26 mouse cellular contexts compared by ENCODE assay signal in genomic region chr1:60642761-60643160, GRCm38 (mm10).
DNase-seq lines count a peak whose midpoint lies in the region; ATAC-seq and TF ChIP-seq lines count a peak whose summit lies in the region.
"Had no signal": no experiment of that assay in that cellular context is flagged by ENCODE, and none has a peak within 500 bp of the region (broad histone marks: within the 10 kb centered on the region; RNA-seq: fewer than 3 reads in every experiment).

No protein-coding gene starts in this region.

- WGBS in heart, adult 2 months: 18% methylated on average over 3 of the region's 3 CpGs
- 32% methylated on average over 3 of the region's 3 CpGs for WGBS in liver, embryonic 15.5 days (ENCODE audit: insufficient replicate concordance)
- WGBS in liver, embryonic 11.5 days: 42% methylated on average over 3 of the region's 3 CpGs

- H3K9me3 ChIP-seq in liver, embryonic 15.5 days (replicated peaks): no peaks in the 10 kb centered on the region
- H3K9me3 ChIP-seq in liver, embryonic 11.5 days (ENCODE audit: control insufficient read depth, low read length): no peaks in the 10 kb centered on the region
- H3K9me3 ChIP-seq: embryonic facial prominence, embryonic 12.5 days; embryonic facial prominence, embryonic 15.5 days; G1E; heart, embryonic 15.5 days; hindbrain, embryonic 12.5 days; hindbrain, embryonic 15.5 days; intestine, embryonic 15.5 days had no signal

- peaks cover 10% of the 10 kb centered on the region for H3K36me3 ChIP-seq in heart, adult 2 months (ENCODE audit: control insufficient read depth, insufficient read depth, low read length)
- H3K36me3 ChIP-seq in liver, embryonic 15.5 days (replicated peaks): no peaks in the 10 kb centered on the region
- H3K36me3 ChIP-seq in liver, embryonic 11.5 days (ENCODE audit: control insufficient read depth, insufficient read depth, low read length): no peaks in the 10 kb centered on the region
- H3K36me3 ChIP-seq: embryonic facial prominence, embryonic 12.5 days; embryonic facial prominence, embryonic 15.5 days; G1E; heart, embryonic 15.5 days; hindbrain, embryonic 12.5 days; hindbrain, embryonic 15.5 days; intestine, embryonic 15.5 days had no signal

- peak overlapping the region; percentile 32 for H3K27ac ChIP-seq in heart, adult 2 months
- H3K27ac ChIP-seq in liver, embryonic 15.5 days (replicated peaks): 0 out of 2 replicates have a peak overlapping the region, but pooled peaks have one; percentile 9
- H3K27ac ChIP-seq in liver, embryonic 11.5 days (ENCODE audit: low read depth, low read length): no peak overlapping the region
- H3K27ac ChIP-seq: embryonic facial prominence, embryonic 12.5 days; embryonic facial prominence, embryonic 15.5 days; heart, embryonic 15.5 days; hindbrain, embryonic 12.5 days; hindbrain, embryonic 15.5 days; intestine, embryonic 15.5 days had no signal

- no peaks in the 10 kb centered on the region for H3K79me2 ChIP-seq in heart, adult 2 months (replicated peaks; ENCODE audit: control insufficient read depth, insufficient read depth, low read length)

- H3K4me1 ChIP-seq in heart, adult 2 months (ENCODE audit: control insufficient read depth, insufficient read depth, low read length): peaks cover 9% of the 10 kb centered on the region
- H3K4me1 ChIP-seq in liver, embryonic 15.5 days (replicated peaks): 0 out of 2 replicates have a peak, but pooled peaks cover 2% of the 10 kb centered on the region
- no peaks in the 10 kb centered on the region for H3K4me1 ChIP-seq in liver, embryonic 11.5 days (replicated peaks; ENCODE audit: control insufficient read depth, insufficient read depth, low read length)
- H3K4me1 ChIP-seq: embryonic facial prominence, embryonic 12.5 days; embryonic facial prominence, embryonic 15.5 days; hindbrain, embryonic 12.5 days; intestine, embryonic 15.5 days had no signal

- TF ChIP-seq EP300 in heart, adult 2 months (IDR thresholded peaks at IDR 0.05; ENCODE audit: insufficient read depth, low read depth, low read length): no peak

- no peak for TF ChIP-seq POLR2A in heart, adult 2 months (IDR thresholded peaks at IDR 0.05; ENCODE audit: insufficient read depth, low read depth, low read length)

- no peak overlapping the region for H3K4me2 ChIP-seq in liver, embryonic 15.5 days
- no peak overlapping the region for H3K4me2 ChIP-seq in liver, embryonic 11.5 days
- H3K4me2 ChIP-seq: embryonic facial prominence, embryonic 12.5 days; embryonic facial prominence, embryonic 15.5 days; heart, embryonic 11.5 days; heart, embryonic 15.5 days; hindbrain, embryonic 12.5 days; hindbrain, embryonic 15.5 days; intestine, embryonic 15.5 days had no signal

- TF ChIP-seq CTCF in heart, adult 2 months (IDR thresholded peaks at IDR 0.05): no peak

- no peak for ATAC-seq in liver, embryonic 15.5 days (ENCODE audit: insufficient read depth)
- ATAC-seq in liver, embryonic 11.5 days (replicated peaks; ENCODE audit: low FRiP score): no peak
- ATAC-seq: forebrain, embryonic 14.5 days; forebrain, postnatal 0 days; intestine, embryonic 15.5 days; Patski had no signal

- H3K27me3 ChIP-seq in heart, adult 2 months (ENCODE audit: control insufficient read depth, insufficient read depth, low read length): no peaks in the 10 kb centered on the region
- H3K27me3 ChIP-seq in liver, embryonic 15.5 days: no peaks in the 10 kb centered on the region
- H3K27me3 ChIP-seq in liver, embryonic 11.5 days (replicated peaks; ENCODE audit: control insufficient read depth, insufficient read depth, low read length): no peaks in the 10 kb centered on the region
- H3K27me3 ChIP-seq: CH12.LX; embryonic facial prominence, embryonic 12.5 days; embryonic facial prominence, embryonic 15.5 days; heart, embryonic 15.5 days; hindbrain, embryonic 12.5 days; hindbrain, embryonic 15.5 days; intestine, embryonic 15.5 days; Patski had no signal

- no peak overlapping the region for H3K4me3 ChIP-seq in heart, adult 2 months
- H3K4me3 ChIP-seq in liver, embryonic 15.5 days (replicated peaks): no peak overlapping the region
- no peak overlapping the region for H3K4me3 ChIP-seq in liver, embryonic 11.5 days (ENCODE audit: low read depth, low read length)
- H3K4me3 ChIP-seq: embryonic facial prominence, embryonic 12.5 days; embryonic facial prominence, embryonic 15.5 days; gastrocnemius, adult 2 months; heart, embryonic 15.5 days; hindbrain, embryonic 12.5 days; hindbrain, embryonic 15.5 days; intestine, embryonic 15.5 days had no signal

- DNase-seq in heart, adult 2 months: no peak
- no peak for DNase-seq in heart, postnatal 14 days
- DNase-seq in liver, embryonic 11.5 days (ENCODE audit: low spot score): no peak
- DNase-seq in thymus, postnatal 14 days: peak; percentile 29
- DNase-seq in thymus, postnatal 25 days: no peak
- DNase-seq: adrenal gland, postnatal 10 days; B cell, adult 2 months; cerebellum, adult 11 months; cerebellum, adult 2 months; cerebellum, adult 9-11 months; cerebellum, postnatal 25 days; forebrain, postnatal 0 days; gastrocnemius, adult 2 months; gastrocnemius, postnatal 14 days had no signal

- no peak overlapping the region for H3K9ac ChIP-seq in heart, adult 2 months (ENCODE audit: low read depth, low read length)
- no peak overlapping the region for H3K9ac ChIP-seq in liver, embryonic 15.5 days
- H3K9ac ChIP-seq in liver, embryonic 11.5 days (ENCODE audit: low read depth, low read length): no peak overlapping the region
- H3K9ac ChIP-seq: embryonic facial prominence, embryonic 12.5 days; embryonic facial prominence, embryonic 15.5 days; forebrain, postnatal 0 days; heart, embryonic 15.5 days; hindbrain, embryonic 12.5 days; hindbrain, embryonic 15.5 days; intestine, embryonic 15.5 days had no signal

- intact Hi-C loops in heart, adult 2 months (cut with DNase I): no loop called here
- intact Hi-C loops in heart, postnatal 14 days (cut with DNase I): no loop called here
